Mouse (Mus musculus): ENCODE data around the gene Ccdc13. TPM values are rescaled to one million over a fixed set of nuclear protein-coding genes. Genes with fewer than 3 reads are reported as not detected.

Ccdc13 gene
- total and polyA plus RNA-seq, 3 experiments: not detected

- no peak overlapping the region for H3K4me3 ChIP-seq (ENCODE audit: control insufficient read depth in 1 of 2, insufficient read depth in 1 of 2, low read depth in 2 of 2, low read length in 2 of 2)
- no peak overlapping the region for H3K27ac ChIP-seq (ENCODE audit: control insufficient read depth, low read depth, low read length)
- no peak for DNase-seq (ENCODE audit: low read depth, low spot score)
- H3K27me3 ChIP-seq (ENCODE audit: control insufficient read depth in 1 of 2, insufficient read depth in 2 of 2, low read length in 2 of 2): peaks cover 3 to 6% of the 10 kb centered on the region in 2 experiments
- no peaks in the 10 kb centered on the region for H3K79me2 ChIP-seq (ENCODE audit: control insufficient read depth, insufficient read depth, low read length, poor library complexity)
- H3K9me3 ChIP-seq (replicated peaks; ENCODE audit: insufficient read depth, low read length): no peaks in the 10 kb centered on the region
- no peak overlapping the region for H3K9ac ChIP-seq (ENCODE audit: control insufficient read depth, low read depth, low read length, poor library complexity, severe bottlenecking)
- H3K36me3 ChIP-seq (ENCODE audit: control insufficient read depth in 1 of 2, insufficient read depth in 2 of 2, low read length in 2 of 2): no peaks in the 10 kb centered on the region
- TF ChIP-seq RAD21 (IDR thresholded peaks at IDR 0.05; ENCODE audit: low read depth, low read length) (no peak), MYB (IDR thresholded peaks at IDR 0.05; ENCODE audit: low read depth, low read length) (no peak), HCFC1 (IDR thresholded peaks at IDR 0.05; ENCODE audit: low read depth, low read length) (no peak), POLR2AphosphoS5 (IDR thresholded peaks at IDR 0.05; ENCODE audit: borderline replicate concordance, low read depth, low read length) (no peak), MXI1 (IDR thresholded peaks at IDR 0.05; ENCODE audit: low read depth, low read length) (no peak), SMC3 (IDR thresholded peaks at IDR 0.05; ENCODE audit: low read depth, low read length) (no peak), RCOR1 (IDR thresholded peaks at IDR 0.05; ENCODE audit: low read depth, low read length) (no peak), MAFK (IDR thresholded peaks at IDR 0.05; ENCODE audit: borderline replicate concordance, low read depth, low read length) (no peak), USF1 (IDR thresholded peaks at IDR 0.05; ENCODE audit: low read depth, low read length) (no peak), TBP (IDR thresholded peaks at IDR 0.05; ENCODE audit: low read depth, low read length) (no peak), CHD1 (IDR thresholded peaks at IDR 0.05; ENCODE audit: low read depth, low read length) (no peak), USF2 (IDR thresholded peaks at IDR 0.05; ENCODE audit: borderline replicate concordance in 1 of 2, insufficient read depth in 1 of 2, low read depth in 1 of 2, low read length in 2 of 2) (no peak), MEF2A (IDR thresholded peaks at IDR 0.05; ENCODE audit: extremely low read depth, insufficient replicate concordance, low read depth, low read length, poor library complexity, severe bottlenecking) (no peak), UBTF (IDR thresholded peaks at IDR 0.05; ENCODE audit: borderline replicate concordance, insufficient read depth, low read depth, low read length) (no peak), BHLHE40 (IDR thresholded peaks at IDR 0.05; ENCODE audit: borderline replicate concordance, low read depth, low read length) (no peak), TAL1 (IDR thresholded peaks at IDR 0.05; ENCODE audit: low read length) (no peak), CTCF (IDR thresholded peaks at IDR 0.05 in 2 of 3, conservative IDR thresholded peaks at IDR 0.05 in 1 of 3; ENCODE audit: control insufficient read depth in 1 of 3, insufficient read depth in 1 of 3, low read depth in 2 of 3, low read length in 3 of 3, poor library complexity in 1 of 3, severe bottlenecking in 1 of 3) (no peak), EP300 (IDR thresholded peaks at IDR 0.05; ENCODE audit: low read depth in 1 of 2, low read length in 2 of 2) (no peak), ZKSCAN1 (IDR thresholded peaks at IDR 0.05; ENCODE audit: low read depth, low read length) (no peak), MAZ (IDR thresholded peaks at IDR 0.05; ENCODE audit: low read depth, low read length) (no peak)
- H3K4me1 ChIP-seq (ENCODE audit: control insufficient read depth in 1 of 2, insufficient read depth in 2 of 2, low read length in 2 of 2): no peaks in the 10 kb centered on the region
Observed at GRCm38 (mm10) chr9:121867632-121868031, 28.4 kb upstream of the Ccdc13 start.
